In genomic region chr2:90470122-90470521, GRCm38 (mm10) we compare ENCODE assay signal across 18 mouse cellular contexts.
A peak's percentile ranks its signal among the peaks of the same experiment; 100 is the strongest.
DNase-seq lines count a peak whose midpoint lies in the region; ATAC-seq and TF ChIP-seq lines count a peak whose summit lies in the region.
"Had no signal": no experiment of that assay in that cellular context is flagged by ENCODE, and none has a peak within 500 bp of the region (broad histone marks: within the 10 kb centered on the region; RNA-seq: fewer than 3 reads in every experiment).

No protein-coding gene starts in this region.

- intact Hi-C loops in left cerebral cortex, postnatal 4 days (cut with DNase I): loop anchor here (5.0 kb wide), 1 partner anchor 107 kb away; no protein-coding TSS in a partner anchor

- TF ChIP-seq EP300 in heart, postnatal 0 days (IDR thresholded peaks at IDR 0.05; ENCODE audit: low read depth): no peak

- H3K4me2 ChIP-seq in heart, postnatal 0 days (ENCODE audit: low read depth, low read length): no peak overlapping the region
- no peak overlapping the region for H3K4me2 ChIP-seq in heart, embryonic 12.5 days
- H3K4me2 ChIP-seq: embryonic facial prominence, embryonic 12.5 days; forebrain, embryonic 12.5 days; midbrain, embryonic 13.5 days had no signal

- DNase-seq in adrenal gland, postnatal 14 days: peak; percentile 57
- DNase-seq in adrenal gland, postnatal 4 days (ENCODE audit: low spot score in 2 of 2): no peak
- DNase-seq in heart, postnatal 0 days (ENCODE audit: low spot score): peak; percentile 22
- peak; percentile 19 for DNase-seq in left cerebral cortex, postnatal 4 days
- DNase-seq in left cerebral cortex, adult 8-10 months (ENCODE audit: low spot score in 2 of 2): no peak
- peak; percentile 53 for DNase-seq in MN1 (ENCODE audit: low spot score)
- no peak for DNase-seq in Muller cell, postnatal 12 days (ENCODE audit: inconsistent ontology term)
- DNase-seq: gastrocnemius, postnatal 14 days; kidney, adult 18-20 months; layer of hippocampus, adult 9-11 months; lung, adult 18-20 months; retina, postnatal 1 day; spleen, adult 18-20 months; thymus, adult 18-20 months had no signal

- ATAC-seq in heart, postnatal 0 days (ENCODE audit: insufficient read depth, low read depth): 0 out of 2 replicates have a peak, but pooled peaks have one; percentile 44
- ATAC-seq in heart, embryonic 12.5 days (ENCODE audit: insufficient number of reproducible peaks, low FRiP score): no peak
- ATAC-seq: midbrain, embryonic 13.5 days had no signal

- H3K36me3 ChIP-seq in heart, postnatal 0 days (replicated peaks; ENCODE audit: control insufficient read depth, insufficient read depth, low read length): no peaks in the 10 kb centered on the region
- H3K36me3 ChIP-seq in heart, embryonic 12.5 days: no peaks in the 10 kb centered on the region
- H3K36me3 ChIP-seq: embryonic facial prominence, embryonic 12.5 days; forebrain, embryonic 12.5 days; midbrain, embryonic 13.5 days had no signal

- no peak overlapping the region for H3K4me3 ChIP-seq in heart, postnatal 0 days (ENCODE audit: low read depth, low read length)
- H3K4me3 ChIP-seq in heart, embryonic 12.5 days: no peak overlapping the region
- H3K4me3 ChIP-seq: embryonic facial prominence, embryonic 12.5 days; forebrain, embryonic 12.5 days; midbrain, embryonic 13.5 days had no signal

- H3K27ac ChIP-seq in heart, postnatal 0 days (ENCODE audit: low read depth): no peak overlapping the region
- H3K27ac ChIP-seq in heart, embryonic 12.5 days (ENCODE audit: poor library complexity, severe bottlenecking): no peak overlapping the region
- H3K27ac ChIP-seq: embryonic facial prominence, embryonic 12.5 days; forebrain, embryonic 12.5 days; midbrain, embryonic 13.5 days had no signal

- WGBS in heart, postnatal 0 days: 16% methylated on average over 6 of the region's 6 CpGs
- WGBS in heart, embryonic 12.5 days: 19% methylated on average over 6 of the region's 6 CpGs

- H3K4me1 ChIP-seq in heart, postnatal 0 days (ENCODE audit: control insufficient read depth, insufficient read depth): no peaks in the 10 kb centered on the region
- H3K4me1 ChIP-seq in heart, embryonic 12.5 days (replicated peaks): 0 out of 2 replicates have a peak, but pooled peaks cover 2% of the 10 kb centered on the region

- no peak for TF ChIP-seq CTCF in heart, postnatal 0 days (IDR thresholded peaks at IDR 0.05; ENCODE audit: low read depth)

- no peaks in the 10 kb centered on the region for H3K27me3 ChIP-seq in heart, postnatal 0 days (ENCODE audit: control insufficient read depth, insufficient read depth, low read length)
- H3K27me3 ChIP-seq in heart, embryonic 12.5 days (replicated peaks): no peaks in the 10 kb centered on the region
- H3K27me3 ChIP-seq: embryonic facial prominence, embryonic 12.5 days; forebrain, embryonic 12.5 days; midbrain, embryonic 13.5 days had no signal

- H3K9ac ChIP-seq in heart, postnatal 0 days (replicated peaks; ENCODE audit: low read depth, low read length): no peak overlapping the region
- H3K9ac ChIP-seq in heart, embryonic 12.5 days: no peak overlapping the region
- H3K9ac ChIP-seq: embryonic facial prominence, embryonic 12.5 days; forebrain, embryonic 12.5 days; midbrain, embryonic 13.5 days had no signal

- H3K9me3 ChIP-seq in heart, postnatal 0 days (replicated peaks; ENCODE audit: control insufficient read depth, low read length): no peaks in the 10 kb centered on the region
- no peaks in the 10 kb centered on the region for H3K9me3 ChIP-seq in heart, embryonic 12.5 days (replicated peaks)
- H3K9me3 ChIP-seq: embryonic facial prominence, embryonic 12.5 days; forebrain, embryonic 12.5 days; midbrain, embryonic 13.5 days had no signal

Comparison
In these comparisons a context has a peak if more than half of its experiments do, and no peak if none do; other contexts are left out.
1. DNase-seq: peak in adrenal gland, postnatal 14 days (single experiment), heart, postnatal 0 days (single experiment), left cerebral cortex, postnatal 4 days (single experiment) and MN1 (single experiment); none in adrenal gland, postnatal 4 days (0 of 2), left cerebral cortex, adult 8-10 months (0 of 2) and Muller cell, postnatal 12 days (single experiment).